Mouse (Mus musculus): ENCODE data around the gene Gm5148. TPM values are rescaled to one million over a fixed set of nuclear protein-coding genes. Genes with fewer than 3 reads are reported as not detected.

Gm5148 gene
- polyA plus RNA-seq, 1 experiment = 6.5 TPM

- no peak for DNase-seq (ENCODE audit: low spot score)
Measured at GRCm38 (mm10) chr3:37693552-37693951, 30.7 kb downstream of the Gm5148 start.

- DNase-seq (ENCODE audit: low spot score) = no peak
Measured at GRCm38 (mm10) chr3:37692945-37693344, 31.3 kb downstream of the Gm5148 start.

GRCm38 (mm10) chr3:37687158-37687980, 36.9 kb downstream of the Gm5148 start:
- DNase-seq (ENCODE audit: low spot score) = peak; percentile 42

- DNase-seq (ENCODE audit: low spot score) = no peak
Measured at GRCm38 (mm10) chr3:37686751-37687150, 37.5 kb downstream of the Gm5148 start.

- no peak for DNase-seq (ENCODE audit: low spot score)
Measured at GRCm38 (mm10) chr3:37686219-37686618, 38.1 kb downstream of the Gm5148 start.

GRCm38 (mm10) chr3:37676291-37676690, 48.0 kb downstream of the Gm5148 start:
- no peak for DNase-seq (ENCODE audit: low spot score)

GRCm38 (mm10) chr3:37675056-37675525, 49.2 kb downstream of the Gm5148 start:
- DNase-seq (ENCODE audit: low spot score) = no peak

- no peak for DNase-seq (ENCODE audit: low spot score)
Measured at GRCm38 (mm10) chr3:37673513-37674261, 50.6 kb downstream of the Gm5148 start.

GRCm38 (mm10) chr3:37672266-37673040, 51.8 kb downstream of the Gm5148 start:
- no peak for DNase-seq (ENCODE audit: low spot score)

GRCm38 (mm10) chr3:37669100-37669499, 55.2 kb downstream of the Gm5148 start:
- DNase-seq (ENCODE audit: low spot score) = no peak

- DNase-seq (ENCODE audit: low spot score) = no peak
Measured at GRCm38 (mm10) chr3:37668652-37669051, 55.6 kb downstream of the Gm5148 start.

- DNase-seq (ENCODE audit: low spot score) = no peak
Measured at GRCm38 (mm10) chr3:37667736-37668135, 56.6 kb downstream of the Gm5148 start.

- no peak for DNase-seq (ENCODE audit: low spot score)
Measured at GRCm38 (mm10) chr3:37667119-37667467, 57.2 kb downstream of the Gm5148 start.

- DNase-seq (ENCODE audit: low spot score) = no peak
Measured at GRCm38 (mm10) chr3:37666291-37667118, 57.8 kb downstream of the Gm5148 start.

Other genes starting within 250 kb of the Gm5148 start
- 34.7 and 38.2 TPM in 2 replicates for gene Spry1, start 84.5 kb downstream of the Gm5148 start, polyA plus RNA-seq (2012; rRNA removed)

All from urinary bladder, adult 2 months (tissue).